Mouse (Mus musculus) megakaryocyte-erythroid progenitor cell, adult 5-6 weeks (primary cell): ENCODE results near the gene Olfr361. TPM values are rescaled to one million over a fixed set of nuclear protein-coding genes. Genes with fewer than 3 reads are reported as not detected.
"Not testable (repeated sequence)": the region's sequence is repeated elsewhere in the genome, so short reads cannot be mapped to it uniquely, and the experiment has no call there.

Source experiments
- ATAC-seq: replicated peaks from 2 replicates; pipeline ENCODE4 v1.8.0; 2016; ENCODE audit warnings: mild to moderate bottlenecking, inconsistent platforms; ENCODE audit not compliant: severe bottlenecking, poor library complexity, low FRiP score, low TSS enrichment
- total RNA-seq, 2 experiments: library from RNA; stranded (forward) in 1 of 2; stranded (reverse) in 1 of 2; fragments of 200-1000, 215-1000 nt in 1 of 2; fragments of >200 nt in 1 of 2; fragmentation: Nextera tagmentation in 1 of 2; gene quantifications; 2 replicates each; pipeline ENCODE4 v1.2.3; 2014 to 2017

The Olfr361 gene
- total RNA-seq (2014; fragmentation: Nextera tagmentation): not detected in 2 replicates
- total RNA-seq (2017): not detected in 2 replicates

DNA sequence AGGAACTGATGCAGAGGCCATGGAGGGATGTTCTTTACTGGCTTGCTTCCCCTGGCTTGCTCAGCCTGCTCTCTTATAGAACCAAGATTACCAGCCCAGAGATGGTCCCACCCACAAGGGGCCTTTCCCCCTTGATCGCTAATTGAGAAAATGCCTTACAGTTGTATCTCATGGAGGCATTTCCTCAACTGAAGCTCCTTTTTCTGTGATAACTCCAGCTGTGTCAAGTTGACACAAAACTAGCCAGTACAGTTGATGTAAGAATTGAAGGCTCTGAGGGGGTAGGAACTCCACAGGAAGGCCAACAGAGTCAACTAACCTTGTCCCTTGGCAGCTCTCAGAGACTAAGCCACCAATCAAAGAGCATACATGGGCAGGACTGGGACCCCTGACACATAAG lies at the start of gene Olfr361:
TSS of gene Olfr361 (minus strand) at position 101 of the 400 bp plus-strand sequence.
- not testable (repeated sequence) for ATAC-seq

DNA sequence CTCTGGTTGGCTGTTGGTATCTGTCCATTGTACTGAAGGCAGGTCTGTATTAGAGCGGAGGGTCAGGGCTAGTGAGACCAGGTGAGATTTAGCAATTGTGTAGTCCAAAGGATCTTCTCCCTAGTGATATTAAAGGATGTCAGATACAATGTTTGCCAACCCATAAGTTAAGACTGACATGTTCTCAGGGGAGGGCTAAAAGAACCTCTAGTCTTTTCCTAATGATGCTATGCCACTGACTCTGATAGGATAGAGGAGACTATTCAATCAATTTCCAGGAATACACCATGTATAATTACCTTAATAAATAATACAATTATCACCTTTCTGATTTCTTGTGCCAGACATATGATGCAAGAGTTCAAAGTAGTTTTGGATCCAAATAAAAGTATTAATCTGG lies 28.7 kb upstream of the Olfr361 start, which contains the start of gene Olfr362:
TSS of gene Olfr362 (minus strand) at position 101 of the 400 bp plus-strand sequence.
- ATAC-seq: no peak

DNA sequence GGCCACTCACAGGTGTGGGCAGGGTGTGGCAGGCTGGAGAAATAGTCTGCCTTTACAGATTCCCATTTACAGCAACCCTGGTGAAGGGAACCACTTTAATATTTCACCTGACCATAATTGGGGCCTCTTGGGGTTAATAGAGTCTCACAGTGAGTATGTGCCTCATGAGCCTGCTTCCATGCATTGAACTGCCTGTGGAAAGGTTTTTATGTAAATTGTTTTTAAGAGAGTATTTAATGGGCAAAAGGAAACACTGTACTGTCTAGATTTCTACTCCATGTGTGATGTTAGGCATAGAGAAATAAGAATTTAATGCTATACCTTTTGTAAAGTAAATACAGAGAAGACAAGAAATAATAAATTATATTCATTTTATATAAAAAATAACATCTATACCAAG lies 23.6 kb downstream of the Olfr361 start, which contains the start of gene Olfr360:
TSS of gene Olfr360 (plus strand) at position 301 of the 400 bp plus-strand sequence.
- no peak for ATAC-seq

Other genes starting within 250 kb of the Olfr361 start
- not detected in 2 replicates for gene Olfr350, start 243.0 kb downstream of the Olfr361 start, total RNA-seq (2014; fragmentation: Nextera tagmentation)
- not detected in 2 replicates for gene Olfr350, start 243.0 kb downstream of the Olfr361 start, total RNA-seq (2017)
- gene Olfr351, start 226.6 kb downstream of the Olfr361 start, total RNA-seq (2014; fragmentation: Nextera tagmentation): not detected in 2 replicates
- not detected in 2 replicates for gene Olfr351, start 226.6 kb downstream of the Olfr361 start, total RNA-seq (2017)
- not detected in 2 replicates for gene Olfr352, start 220.8 kb downstream of the Olfr361 start, total RNA-seq (2014; fragmentation: Nextera tagmentation)
- gene Olfr352, start 220.8 kb downstream of the Olfr361 start, total RNA-seq (2017): not detected in 2 replicates
- not detected in 2 replicates for gene Olfr353, start 196.4 kb downstream of the Olfr361 start, total RNA-seq (2014; fragmentation: Nextera tagmentation)
- gene Olfr353, start 196.4 kb downstream of the Olfr361 start, total RNA-seq (2017): not detected in 2 replicates
- not detected in 2 replicates for gene Olfr354, start 183.6 kb downstream of the Olfr361 start, total RNA-seq (2014; fragmentation: Nextera tagmentation)
- not detected in 2 replicates for gene Olfr354, start 183.6 kb downstream of the Olfr361 start, total RNA-seq (2017)
- not detected in 2 replicates for gene Olfr355, start 160.4 kb downstream of the Olfr361 start, total RNA-seq (2014; fragmentation: Nextera tagmentation)
- gene Olfr355, start 160.4 kb downstream of the Olfr361 start, total RNA-seq (2017): not detected in 2 replicates
- gene Olfr356, start 152.2 kb downstream of the Olfr361 start, total RNA-seq (2014; fragmentation: Nextera tagmentation): not detected in 2 replicates
- gene Olfr356, start 152.2 kb downstream of the Olfr361 start, total RNA-seq (2017): not detected in 2 replicates
- gene Olfr357, start 95.5 kb downstream of the Olfr361 start, total RNA-seq (2014; fragmentation: Nextera tagmentation): not detected in 2 replicates
- gene Olfr357, start 95.5 kb downstream of the Olfr361 start, total RNA-seq (2017): not detected in 2 replicates
- gene Olfr358, start 80.0 kb downstream of the Olfr361 start, total RNA-seq (2014; fragmentation: Nextera tagmentation): not detected in 2 replicates
- gene Olfr358, start 80.0 kb downstream of the Olfr361 start, total RNA-seq (2017): not detected in 2 replicates
- not detected in 2 replicates for gene Olfr360, start 23.5 kb downstream of the Olfr361 start, total RNA-seq (2014; fragmentation: Nextera tagmentation)
- gene Olfr360, start 23.5 kb downstream of the Olfr361 start, total RNA-seq (2017): not detected in 2 replicates
- not detected in 2 replicates for gene Olfr362, start 28.6 kb upstream of the Olfr361 start, total RNA-seq (2014; fragmentation: Nextera tagmentation)
- gene Olfr362, start 28.6 kb upstream of the Olfr361 start, total RNA-seq (2017): not detected in 2 replicates
- gene Olfr364-ps1, start 50.0 kb upstream of the Olfr361 start, total RNA-seq (2014; fragmentation: Nextera tagmentation): not detected in 2 replicates
- gene Olfr364-ps1, start 50.0 kb upstream of the Olfr361 start, total RNA-seq (2017): not detected in 2 replicates
- gene Olfr365, start 98.9 kb upstream of the Olfr361 start, total RNA-seq (2014; fragmentation: Nextera tagmentation): not detected in 2 replicates
- gene Olfr365, start 98.9 kb upstream of the Olfr361 start, total RNA-seq (2017): not detected in 2 replicates
- gene Olfr366, start 122.3 kb upstream of the Olfr361 start, total RNA-seq (2014; fragmentation: Nextera tagmentation): not detected in 2 replicates
- not detected in 2 replicates for gene Olfr366, start 122.3 kb upstream of the Olfr361 start, total RNA-seq (2017)
- gene Olfr368, start 237.2 kb upstream of the Olfr361 start, total RNA-seq (2014; fragmentation: Nextera tagmentation): not detected in 2 replicates
- gene Olfr368, start 237.2 kb upstream of the Olfr361 start, total RNA-seq (2017): not detected in 2 replicates